Mouse (Mus musculus) liver, adult 2 months (tissue): ENCODE results near the gene Parp16.

Source experiments
- CTCF ChIP-seq: fragments of 200-500 bp; IDR thresholded peaks from 2 replicates; pipeline ENCODE4 v1.5.1; 2011; ENCODE audit warnings: low read depth, low read length, control low read depth
- POLR2A ChIP-seq: fragments of 200-500 bp; IDR thresholded peaks from 2 replicates; pipeline ENCODE4 v1.6.1; 2011; ENCODE audit warnings: low read length, control low read depth; ENCODE audit not compliant: insufficient read depth; ENCODE audit errors: extremely low read depth

- TF ChIP-seq POLR2A (no peak), CTCF (no peak)
Observed at GRCm38 (mm10) chr9:65205049-65205815, 10.1 kb downstream of the Parp16 start.
